ENCODE assay signal across 22 mouse cellular contexts in the genomic region with DNA sequence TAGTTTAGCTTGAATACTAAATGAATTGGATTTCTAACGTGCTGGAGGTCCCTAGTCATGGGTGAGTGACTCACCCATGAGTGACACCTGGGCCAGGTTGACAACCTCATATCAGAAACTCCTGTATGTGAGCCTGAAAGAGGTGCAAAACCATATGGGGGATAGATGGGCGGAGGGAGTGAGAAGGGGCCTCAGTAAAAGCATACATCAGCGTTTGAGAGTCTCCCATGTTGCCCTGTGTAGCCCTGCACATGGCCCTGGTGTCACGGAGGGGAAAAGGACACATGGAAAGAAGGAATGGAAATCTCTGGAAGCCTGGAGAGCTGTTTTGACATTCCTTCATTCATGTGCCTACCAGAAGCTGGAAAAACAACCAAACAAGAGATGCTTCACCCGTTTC.
A peak's percentile ranks its signal among the peaks of the same experiment; 100 is the strongest.
DNase-seq lines count a peak whose midpoint lies in the region; ATAC-seq and TF ChIP-seq lines count a peak whose summit lies in the region.
"Had no signal": no experiment of that assay in that cellular context is flagged by ENCODE, and none has a peak within 500 bp of the region (broad histone marks: within the 10 kb centered on the region; RNA-seq: fewer than 3 reads in every experiment).

No protein-coding gene starts in this region.

- no peaks in the 10 kb centered on the region for H3K36me3 ChIP-seq in forebrain, postnatal 0 days (ENCODE audit: insufficient read depth)
- H3K36me3 ChIP-seq in hindbrain, embryonic 16.5 days (ENCODE audit: control insufficient read depth, insufficient read depth, low read length): no peaks in the 10 kb centered on the region
- no peaks in the 10 kb centered on the region for H3K36me3 ChIP-seq in neural tube, embryonic 14.5 days (ENCODE audit: control insufficient read depth, insufficient read depth, low read length)
- H3K36me3 ChIP-seq: embryonic facial prominence, embryonic 10.5 days; limb, embryonic 13.5 days had no signal

- H3K9me3 ChIP-seq in forebrain, postnatal 0 days (ENCODE audit: low read length): no peaks in the 10 kb centered on the region
- H3K9me3 ChIP-seq in hindbrain, embryonic 16.5 days (ENCODE audit: control insufficient read depth, low read length): no peaks in the 10 kb centered on the region
- H3K9me3 ChIP-seq in neural tube, embryonic 14.5 days (ENCODE audit: control insufficient read depth, low read length): no peaks in the 10 kb centered on the region
- H3K9me3 ChIP-seq: embryonic facial prominence, embryonic 10.5 days; limb, embryonic 13.5 days; megakaryocyte, embryonic 14.5 days had no signal

- H3K27me3 ChIP-seq in forebrain, postnatal 0 days (ENCODE audit: insufficient read depth, low read length): no peaks in the 10 kb centered on the region
- no peaks in the 10 kb centered on the region for H3K27me3 ChIP-seq in hindbrain, embryonic 16.5 days (replicated peaks; ENCODE audit: control insufficient read depth, insufficient read depth, low read length)
- H3K27me3 ChIP-seq in neural tube, embryonic 14.5 days (ENCODE audit: control insufficient read depth, insufficient read depth, low read length): no peaks in the 10 kb centered on the region

- DNase-seq in layer of hippocampus, adult 2 months (ENCODE audit: low spot score in 2 of 2): no peak
- no peak for DNase-seq in layer of hippocampus, adult 9-11 months
- DNase-seq in forebrain, postnatal 0 days: no peak
- DNase-seq in adrenal gland, postnatal 4 days (ENCODE audit: low spot score in 2 of 2): no peak
- DNase-seq: adrenal gland, adult 8-10 months; B cell, adult 2 months; cerebellum, adult 11-12 months; gastrocnemius, postnatal 36 days; heart, postnatal 14 days; kidney, adult 11 months; lung, postnatal 10 days; right cerebral cortex, postnatal 4 days; thymus, postnatal 25 days had no signal

- no peak for ATAC-seq in forebrain, postnatal 0 days
- ATAC-seq in hindbrain, embryonic 16.5 days: no peak
- ATAC-seq in neural tube, embryonic 14.5 days (ENCODE audit: low read depth): no peak
- no peak for ATAC-seq in erythroblast, adult 5-6 weeks (replicated peaks; ENCODE audit: low FRiP score, poor library complexity, severe bottlenecking)

- peak overlapping the region; percentile 65 for H3K4me3 ChIP-seq in layer of hippocampus, adult 2 months
- H3K4me3 ChIP-seq in forebrain, postnatal 0 days (ENCODE audit: low read depth, low read length): peak overlapping the region; percentile 69
- H3K4me3 ChIP-seq in hindbrain, embryonic 16.5 days (ENCODE audit: low read length): peak overlapping the region; percentile 59
- H3K4me3 ChIP-seq in neural tube, embryonic 14.5 days (ENCODE audit: low read depth, low read length): peak overlapping the region; percentile 57
- H3K4me3 ChIP-seq: embryonic facial prominence, embryonic 10.5 days; erythroblast, embryonic 14.5 days; limb, embryonic 13.5 days; megakaryocyte, embryonic 14.5 days had no signal

- peak overlapping the region; percentile 96 for H3K27ac ChIP-seq in layer of hippocampus, adult 2 months
- H3K27ac ChIP-seq in forebrain, postnatal 0 days (ENCODE audit: low read depth, low read length): peak overlapping the region; percentile 9; the same call in 1 of the 2 replicates
- peak overlapping the region; percentile 4; the same call in 1 of the 2 replicates for H3K27ac ChIP-seq in hindbrain, embryonic 16.5 days (ENCODE audit: low read depth, low read length)
- no peak overlapping the region for H3K27ac ChIP-seq in neural tube, embryonic 14.5 days (ENCODE audit: low read depth, low read length)
- H3K27ac ChIP-seq: embryonic facial prominence, embryonic 10.5 days; kidney, postnatal 0 days; limb, embryonic 13.5 days had no signal

- peak overlapping the region; percentile 40 for H3K9ac ChIP-seq in forebrain, postnatal 0 days
- H3K9ac ChIP-seq in hindbrain, embryonic 16.5 days (ENCODE audit: low read depth, low read length): peak overlapping the region; percentile 41
- H3K9ac ChIP-seq in neural tube, embryonic 14.5 days (replicated peaks; ENCODE audit: low read depth, low read length): no peak overlapping the region; the same call in 1 of the 2 replicates
- H3K9ac ChIP-seq: limb, embryonic 13.5 days had no signal

- no peak for TF ChIP-seq CTCF in layer of hippocampus, adult 2 months (conservative IDR thresholded peaks at IDR 0.05)
- TF ChIP-seq CTCF in forebrain, postnatal 0 days (IDR thresholded peaks at IDR 0.05; ENCODE audit: low read depth): no peak

- 48% methylated on average over 5 of the region's 5 CpGs for WGBS in forebrain, postnatal 0 days
- WGBS in hindbrain, embryonic 16.5 days: 47% methylated on average over 5 of the region's 5 CpGs
- WGBS in neural tube, embryonic 14.5 days: 60% methylated on average over 5 of the region's 5 CpGs

- peaks cover 9% of the 10 kb centered on the region; the same call in 1 of the 2 replicates for H3K4me1 ChIP-seq in forebrain, postnatal 0 days (ENCODE audit: insufficient read depth)
- peaks cover 21% of the 10 kb centered on the region for H3K4me1 ChIP-seq in hindbrain, embryonic 16.5 days (ENCODE audit: control insufficient read depth, insufficient read depth, low read depth, low read length)
- H3K4me1 ChIP-seq in neural tube, embryonic 14.5 days (ENCODE audit: control insufficient read depth, insufficient read depth, low read length): peaks cover 26% of the 10 kb centered on the region
- H3K4me1 ChIP-seq: megakaryocyte, embryonic 14.5 days had no signal

- H3K4me2 ChIP-seq in forebrain, postnatal 0 days (ENCODE audit: low read depth): peak overlapping the region; percentile 67
- peak overlapping the region; percentile 69 for H3K4me2 ChIP-seq in hindbrain, embryonic 16.5 days (ENCODE audit: low read length)
- peak overlapping the region; percentile 61 for H3K4me2 ChIP-seq in neural tube, embryonic 14.5 days (ENCODE audit: low read depth, low read length)
- H3K4me2 ChIP-seq: heart, embryonic 11.5 days; limb, embryonic 13.5 days had no signal
